Comparison of ENCODE assay signal across 8 mouse cellular contexts in genomic region chr13:55693243-55693721, GRCm38 (mm10). TPM values are rescaled to one million over a fixed set of nuclear protein-coding genes. Genes with fewer than 3 reads are reported as not detected.
DNase-seq lines count a peak whose midpoint lies in the region; ATAC-seq and TF ChIP-seq lines count a peak whose summit lies in the region.

No protein-coding gene starts in this region.

- H3K4me2 ChIP-seq in embryonic facial prominence, embryonic 11.5 days (ENCODE audit: low read depth, low read length) = peak overlapping the region; percentile 73
- peak overlapping the region; percentile 92 for H3K4me2 ChIP-seq in intestine, embryonic 14.5 days (ENCODE audit: low read length)

- peak overlapping the region; percentile 99 for H3K4me3 ChIP-seq in embryonic facial prominence, embryonic 11.5 days (ENCODE audit: low read depth, low read length)
- peak overlapping the region; percentile 95 for H3K4me3 ChIP-seq in intestine, embryonic 14.5 days (ENCODE audit: low read depth, low read length)
- peak overlapping the region; percentile 93 for H3K4me3 ChIP-seq in megakaryocyte, embryonic 14.5 days (replicated peaks)
- peak overlapping the region; percentile 96 for H3K4me3 ChIP-seq in thymus, adult 2 months (ENCODE audit: control insufficient read depth, insufficient read depth, low read length)

- no peaks in the 10 kb centered on the region for H3K9me3 ChIP-seq in embryonic facial prominence, embryonic 11.5 days (replicated peaks; ENCODE audit: control insufficient read depth, low read length)
- no peaks in the 10 kb centered on the region for H3K9me3 ChIP-seq in intestine, embryonic 14.5 days (ENCODE audit: control insufficient read depth, low read length)
- H3K9me3 ChIP-seq in megakaryocyte, embryonic 14.5 days = no peaks in the 10 kb centered on the region

- H3K9ac ChIP-seq in embryonic facial prominence, embryonic 11.5 days (replicated peaks; ENCODE audit: low read length) = peak overlapping the region; percentile 100
- peak overlapping the region; percentile 100 for H3K9ac ChIP-seq in intestine, embryonic 14.5 days (ENCODE audit: low read length)

- no peaks in the 10 kb centered on the region for H3K27me3 ChIP-seq in embryonic facial prominence, embryonic 11.5 days (ENCODE audit: control insufficient read depth, insufficient read depth, low read length)
- H3K27me3 ChIP-seq in intestine, embryonic 14.5 days (replicated peaks; ENCODE audit: control insufficient read depth, insufficient read depth, low read length) = no peaks in the 10 kb centered on the region
- no peaks in the 10 kb centered on the region for H3K27me3 ChIP-seq in megakaryocyte, embryonic 14.5 days (replicated peaks)
- no peaks in the 10 kb centered on the region for H3K27me3 ChIP-seq in thymus, adult 2 months (ENCODE audit: control insufficient read depth, insufficient read depth, low read length)

- peak; percentile 1; the same call in 1 of the 2 replicates for TF ChIP-seq POLR2A in thymus, adult 2 months (IDR thresholded peaks at IDR 0.05; ENCODE audit: control insufficient read depth, extremely low read depth, insufficient read depth, low read length, poor library complexity)

- TF ChIP-seq CTCF in thymus, adult 2 months (IDR thresholded peaks at IDR 0.05; ENCODE audit: borderline replicate concordance, control insufficient read depth, extremely low read depth, insufficient read depth, low read length, poor library complexity) = no peak; the same call in 1 of the 2 replicates

- DNase-seq in heart, adult 8-10 months (ENCODE audit: low spot score) = peak; percentile 7
- no peak for DNase-seq in heart, adult 11 months
- peak; percentile 72 for DNase-seq in CD4-positive, CD25-positive, alpha-beta regulatory T cell, adult 2 months (ENCODE audit: low read depth, low spot score)
- peak; percentile 43 for DNase-seq in embryonic facial prominence, embryonic 11.5 days (ENCODE audit: low spot score)
- peak; percentile 75 for DNase-seq in intestine, embryonic 14.5 days (ENCODE audit: low spot score)
- peak; percentile 67 for DNase-seq in thymus, adult 2 months
- DNase-seq in cerebellum, adult 18-20 months = no peak

- WGBS in embryonic facial prominence, embryonic 11.5 days = 0% methylated on average over 53 of the region's 70 CpGs
- under 1% methylated on average over 54 of the region's 70 CpGs for WGBS in intestine, embryonic 14.5 days
- WGBS in thymus, adult 2 months = under 1% methylated on average over 68 of the region's 70 CpGs

- ATAC-seq in embryonic facial prominence, embryonic 11.5 days (replicated peaks; ENCODE audit: insufficient number of reproducible peaks, low FRiP score, low TSS enrichment, low read depth) = peak; percentile 49; the same call in 1 of the 2 replicates
- ATAC-seq in intestine, embryonic 14.5 days (replicated peaks; ENCODE audit: low FRiP score, low TSS enrichment, low read depth) = no peak; the same call in none of the 2 replicates

- H3K27ac ChIP-seq in embryonic facial prominence, embryonic 11.5 days (replicated peaks; ENCODE audit: low read depth, low read length) = peak overlapping the region; percentile 96
- peak overlapping the region; percentile 99 for H3K27ac ChIP-seq in intestine, embryonic 14.5 days (ENCODE audit: low read depth)
- H3K27ac ChIP-seq in thymus, adult 2 months (ENCODE audit: control insufficient read depth, insufficient read depth, low read length) = peak overlapping the region; percentile 45

- no peaks in the 10 kb centered on the region for H3K36me3 ChIP-seq in embryonic facial prominence, embryonic 11.5 days (replicated peaks; ENCODE audit: control insufficient read depth, insufficient read depth, low read depth, low read length)
- H3K36me3 ChIP-seq in intestine, embryonic 14.5 days (ENCODE audit: control insufficient read depth, insufficient read depth, low read length) = peaks cover 4% of the 10 kb centered on the region
- H3K36me3 ChIP-seq in megakaryocyte, embryonic 14.5 days (replicated peaks; ENCODE audit: low read length) = peaks cover 10% of the 10 kb centered on the region
- no peaks in the 10 kb centered on the region for H3K36me3 ChIP-seq in thymus, adult 2 months (ENCODE audit: control insufficient read depth, insufficient read depth, low read length)

- H3K4me1 ChIP-seq in embryonic facial prominence, embryonic 11.5 days (ENCODE audit: control insufficient read depth, insufficient read depth, low read length) = peaks cover 4% of the 10 kb centered on the region; the same call in 1 of the 2 replicates
- H3K4me1 ChIP-seq in intestine, embryonic 14.5 days (replicated peaks; ENCODE audit: control insufficient read depth, insufficient read depth, low read length) = peaks cover 14% of the 10 kb centered on the region
- H3K4me1 ChIP-seq in megakaryocyte, embryonic 14.5 days = peaks cover 45% of the 10 kb centered on the region
- peaks cover 4% of the 10 kb centered on the region for H3K4me1 ChIP-seq in thymus, adult 2 months (replicated peaks; ENCODE audit: control insufficient read depth, insufficient read depth, low read length)

RNA-seq across cellular contexts. Expression of gene B230219D22Rik, which starts 0.4 kb away (rescaled TPM):
- total RNA-seq in heart, adult 8-10 months (2022) = 10 to 100 TPM; 37.8 to 39.8 (median 39.2) TPM
- polyA plus RNA-seq in embryonic facial prominence, embryonic 11.5 days (2014; fragmentation: Nextera tagmentation; extraction: Ambion mirVana) = 78.3 and 82.0 TPM in 2 replicates
- polyA plus RNA-seq in intestine, embryonic 14.5 days (2014; fragmentation: Nextera tagmentation; extraction: Ambion mirVana) = 66.2 and 66.4 TPM in 2 replicates
- polyA plus RNA-seq in megakaryocyte, embryonic 14.5 days (2012; ENCODE audit: insufficient read depth, low replicate concordance) = 1.5 and 4.6 TPM in 2 replicates
- polyA plus RNA-seq in thymus, adult 2 months (2012; rRNA removed) = 61.2 and 62.1 TPM in 2 replicates

RNA-seq across cellular contexts. Expression of gene Txndc15, which starts 21.2 kb away (rescaled TPM):
- 10 to 100 TPM; 43.3 to 50.2 (median 45.4) TPM for total RNA-seq in heart, adult 8-10 months (2022)
- polyA plus RNA-seq in embryonic facial prominence, embryonic 11.5 days (2014; fragmentation: Nextera tagmentation; extraction: Ambion mirVana) = 97.6 and 99.6 TPM in 2 replicates
- 71.0 and 75.9 TPM in 2 replicates for polyA plus RNA-seq in intestine, embryonic 14.5 days (2014; fragmentation: Nextera tagmentation; extraction: Ambion mirVana)
- polyA plus RNA-seq in megakaryocyte, embryonic 14.5 days (2012; ENCODE audit: insufficient read depth, low replicate concordance) = 7.6 and 23.2 TPM in 2 replicates
- polyA plus RNA-seq in thymus, adult 2 months (2012; rRNA removed) = 48.9 and 50.8 TPM in 2 replicates

RNA-seq across cellular contexts. Expression of gene Pcbd2, which starts 33.9 kb away (rescaled TPM):
- total RNA-seq in heart, adult 8-10 months (2022) = 10 to 100 TPM; 48.8 to 59.2 (median 53.4) TPM
- 40.8 and 44.7 TPM in 2 replicates for polyA plus RNA-seq in embryonic facial prominence, embryonic 11.5 days (2014; fragmentation: Nextera tagmentation; extraction: Ambion mirVana)
- 60.1 and 64.2 TPM in 2 replicates for polyA plus RNA-seq in intestine, embryonic 14.5 days (2014; fragmentation: Nextera tagmentation; extraction: Ambion mirVana)
- polyA plus RNA-seq in megakaryocyte, embryonic 14.5 days (2012; ENCODE audit: insufficient read depth, low replicate concordance) = 22.4 and 78.2 TPM in 2 replicates
- 12.6 and 18.2 TPM in 2 replicates for polyA plus RNA-seq in thymus, adult 2 months (2012; rRNA removed)

RNA-seq across cellular contexts. Expression of gene Ddx46, which starts 58.5 kb away (rescaled TPM):
- 10 to 100 TPM; 17.7 to 24.8 (median 20.2) TPM for total RNA-seq in heart, adult 8-10 months (2022)
- 54.1 and 58.0 TPM in 2 replicates for polyA plus RNA-seq in embryonic facial prominence, embryonic 11.5 days (2014; fragmentation: Nextera tagmentation; extraction: Ambion mirVana)
- 40.9 and 44.1 TPM in 2 replicates for polyA plus RNA-seq in intestine, embryonic 14.5 days (2014; fragmentation: Nextera tagmentation; extraction: Ambion mirVana)
- 5.4 and 12.8 TPM in 2 replicates for polyA plus RNA-seq in megakaryocyte, embryonic 14.5 days (2012; ENCODE audit: insufficient read depth, low replicate concordance)
- polyA plus RNA-seq in thymus, adult 2 months (2012; rRNA removed) = 25.3 and 29.5 TPM in 2 replicates

Comparison
In these comparisons a context has a peak if more than half of its experiments do, and no peak if none do; other contexts are left out.
1. DNase-seq: peak in heart, adult 8-10 months (single experiment), CD4-positive, CD25-positive, alpha-beta regulatory T cell, adult 2 months (single experiment), embryonic facial prominence, embryonic 11.5 days (single experiment), intestine, embryonic 14.5 days (single experiment) and thymus, adult 2 months (single experiment); none in heart, adult 11 months (single experiment) and cerebellum, adult 18-20 months (0 of 2).
2. H3K27ac ChIP-seq: peak in every context shown above with its lines; median percentile 99 in intestine, embryonic 14.5 days; 96 in embryonic facial prominence, embryonic 11.5 days; 45 in thymus, adult 2 months.
3. RNA of gene B230219D22Rik, which starts 0.4 kb away (polyA plus RNA-seq): 78.3 to 82.0 TPM in embryonic facial prominence, embryonic 11.5 days, 66.2 to 66.4 TPM in intestine, embryonic 14.5 days and 61.2 to 62.1 TPM in thymus, adult 2 months; 1.5 to 4.6 TPM in megakaryocyte, embryonic 14.5 days; every median in the first group is over 10 times any median in the second.
4. Peak in every context shown above with its lines, with median percentiles within 50 percentile points of each other: H3K4me3 ChIP-seq.